Mouse (Mus musculus) cortical plate, adult 2 months (tissue): Measurements from ENCODE around the gene Trip12.

ENCODE experiments used
- CTCF ChIP-seq: fragments of 200-500 bp; IDR thresholded peaks from 2 replicates; pipeline ENCODE4 v1.5.1; 2011; ENCODE audit warnings: mild to moderate bottlenecking, control low read depth, low read length; ENCODE audit not compliant: insufficient read depth; ENCODE audit errors: extremely low read depth
- POLR2A ChIP-seq: fragments of 200-500 bp; IDR thresholded peaks from 2 replicates; pipeline ENCODE4 v1.6.1; 2011; ENCODE audit warnings: mild to moderate bottlenecking, low read length, control low read depth; ENCODE audit not compliant: insufficient read depth; ENCODE audit errors: extremely low read depth

DNA sequence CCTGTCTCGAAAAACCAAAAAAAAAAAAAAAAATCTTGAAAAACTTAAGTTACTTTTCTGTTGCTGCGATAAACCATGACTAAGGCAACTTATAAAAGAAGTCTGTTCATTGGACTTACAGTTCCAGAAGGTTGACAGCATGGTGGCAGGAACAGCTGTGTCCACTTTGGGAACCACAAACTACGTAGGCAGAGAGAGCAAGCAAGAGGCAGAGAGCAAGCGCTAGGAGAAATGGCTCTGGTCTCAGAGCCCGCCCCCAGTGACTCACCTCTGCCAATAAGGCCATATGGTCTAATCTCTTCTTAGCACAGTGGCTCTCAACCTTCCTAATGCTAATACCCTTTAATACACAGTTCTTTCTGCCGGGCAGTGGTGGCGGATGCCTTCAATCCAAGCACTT, 9.5 kb upstream of the Trip12 start:
- TF ChIP-seq CTCF (no peak), POLR2A (no peak)
